Mouse (Mus musculus) 3134 (cell line): ENCODE results near the gene Aox4.

Source experiments
- DNase-seq: peaks from one replicate; pipeline ENCODE4 v3.0.0-alpha.2; 2011; ENCODE audit warnings: low spot score; ENCODE audit not compliant: insufficient read length; ENCODE audit errors: extremely low read depth

Gene Aox4

GRCm38 (mm10) chr1:58296821-58297220, 86.6 kb downstream of the Aox4 start:
- DNase-seq, result no peak

DNA sequence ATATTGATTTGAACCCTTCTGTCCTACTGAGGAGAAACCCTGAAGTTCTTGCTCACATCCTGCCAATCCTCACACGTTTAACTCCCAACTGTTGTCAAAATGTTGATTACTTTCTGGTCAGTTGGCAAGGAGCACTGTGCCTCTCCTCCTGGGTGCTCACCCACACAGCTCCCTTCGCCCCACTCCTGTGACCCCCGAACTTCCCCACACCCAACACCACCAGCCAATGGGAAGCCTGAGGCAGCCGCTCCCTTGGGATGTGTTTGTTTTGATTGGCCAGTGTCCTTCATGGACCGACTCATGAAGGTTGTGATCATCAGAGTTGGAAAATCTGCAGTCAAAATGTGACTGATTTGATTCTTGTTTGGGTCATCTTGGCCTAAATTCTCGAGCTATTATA, 88.2 kb downstream of the Aox4 start:
- peak; percentile 53 for DNase-seq

- no peak for DNase-seq
Observed at GRCm38 (mm10) chr1:58301073-58301472, 90.9 kb downstream of the Aox4 start.

DNA sequence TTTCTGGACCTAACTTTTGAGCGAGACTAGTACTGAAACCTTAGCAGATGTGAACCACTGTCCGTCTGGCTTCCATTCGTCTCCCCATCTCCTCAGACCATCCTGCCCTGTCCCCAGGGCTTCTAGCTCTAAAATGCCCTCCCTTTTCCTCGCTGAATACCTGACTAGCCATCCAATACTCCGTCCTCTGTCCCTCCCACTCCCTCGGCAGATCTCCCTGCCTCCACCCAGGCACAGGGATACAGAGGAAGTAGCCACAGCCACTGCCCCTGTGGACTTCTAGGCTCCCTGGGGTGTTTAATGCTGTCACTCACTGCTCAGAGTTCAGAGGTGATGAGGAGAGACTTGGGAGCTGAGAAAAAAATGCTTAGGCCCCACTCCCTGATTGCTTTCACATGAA, 91.8 kb downstream of the Aox4 start:
- no peak for DNase-seq

GRCm38 (mm10) chr1:58303009-58303408, 92.8 kb downstream of the Aox4 start:
- DNase-seq, result no peak

DNA sequence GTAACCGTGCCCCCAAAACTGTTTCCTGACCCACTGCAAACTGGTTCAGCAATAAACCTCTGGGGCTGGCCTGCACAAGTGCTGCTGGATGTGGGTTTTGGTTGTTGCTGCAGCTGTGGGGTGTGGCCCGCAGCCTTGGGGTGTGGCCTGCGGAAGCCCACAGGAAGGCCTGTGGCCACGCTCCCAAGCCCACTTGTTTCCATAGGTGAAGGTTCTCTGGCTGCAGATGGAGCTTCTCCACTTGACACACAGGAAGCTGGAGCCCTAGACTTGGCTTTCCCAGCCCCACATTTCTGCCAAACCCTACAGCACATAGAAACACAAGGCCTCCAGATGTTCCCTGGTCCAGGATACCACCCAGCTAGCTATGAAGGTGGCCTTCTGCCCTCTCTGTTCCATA, 93.5 kb downstream of the Aox4 start:
- DNase-seq, result peak; percentile 83

- DNase-seq, result peak; percentile 87
Observed at GRCm38 (mm10) chr1:58304296-58304695, 94.1 kb downstream of the Aox4 start.

- no peak for DNase-seq
Observed at GRCm38 (mm10) chr1:58307181-58307580, 97.0 kb downstream of the Aox4 start.

DNA sequence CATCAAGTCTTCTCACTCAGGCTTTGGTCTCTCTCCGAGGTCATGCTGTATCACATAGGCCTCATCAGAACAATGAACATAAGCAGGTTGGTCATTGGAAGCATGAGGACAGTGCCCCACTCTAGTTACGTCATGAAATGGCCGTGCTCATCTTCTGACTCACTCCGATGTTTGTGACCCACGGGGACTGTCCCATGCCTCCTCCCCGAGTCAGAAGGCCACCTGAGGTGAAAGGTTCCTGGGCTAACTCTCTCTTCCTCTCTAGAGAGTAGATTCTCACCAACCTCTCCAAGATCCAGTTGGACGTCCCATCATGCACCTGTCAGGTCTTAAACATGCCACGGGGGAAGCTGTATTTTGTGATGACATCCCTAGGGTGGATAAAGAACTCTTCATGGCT, 98.4 kb downstream of the Aox4 start:
- DNase-seq, result no peak

- no peak for DNase-seq
Observed at GRCm38 (mm10) chr1:58309853-58310252, 99.7 kb downstream of the Aox4 start.

GRCm38 (mm10) chr1:58311221-58311864, 101.1 kb downstream of the Aox4 start:
- DNase-seq, result no peak

DNA sequence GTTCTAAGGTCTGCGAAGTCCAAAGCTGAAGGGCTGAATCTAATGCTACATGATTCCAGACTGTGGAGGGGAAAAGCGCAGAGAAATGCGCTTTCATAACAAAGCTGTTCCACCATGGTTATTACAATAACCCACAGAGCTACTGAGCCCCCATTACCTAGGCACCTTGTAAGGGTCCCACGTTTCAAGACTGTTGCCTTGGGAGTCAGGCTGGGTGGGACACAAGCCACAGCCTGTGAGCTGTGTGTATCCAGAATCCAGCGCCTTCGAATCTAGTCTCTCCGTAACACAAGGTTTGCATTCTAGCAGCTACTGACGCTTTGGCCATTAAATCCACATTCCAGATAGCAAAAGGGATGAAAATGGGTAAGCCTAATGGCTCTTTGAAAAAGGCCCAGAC, 103.0 kb downstream of the Aox4 start:
- no peak for DNase-seq

DNA sequence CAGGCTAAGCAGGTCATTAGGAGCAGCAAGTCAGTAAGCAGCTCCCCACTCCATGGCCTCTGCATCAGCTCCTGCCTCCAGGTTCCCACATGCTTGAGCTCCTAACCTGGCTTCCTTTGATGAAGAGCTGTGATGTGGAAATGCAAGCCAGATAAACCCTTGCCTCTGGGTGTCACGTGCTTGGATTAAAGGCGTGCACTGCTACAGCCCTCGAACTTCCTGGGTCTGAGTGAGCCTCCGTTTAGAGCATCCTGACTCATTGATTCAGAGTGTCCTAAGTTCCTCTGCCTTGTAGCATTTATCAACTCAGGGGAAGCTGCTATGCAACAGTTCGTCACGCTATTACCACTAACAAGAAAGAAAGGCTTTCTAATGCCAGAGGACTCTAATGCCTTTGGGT, 105.3 kb downstream of the Aox4 start:
- DNase-seq, result no peak
